ENCODE assay signal across 18 mouse cellular contexts in genomic region chr7:127270256-127270655, GRCm38 (mm10). TPM values are rescaled to one million over a fixed set of nuclear protein-coding genes. Genes with fewer than 3 reads are reported as not detected.
DNase-seq lines count a peak whose midpoint lies in the region; ATAC-seq and TF ChIP-seq lines count a peak whose summit lies in the region.
"Had no signal": no experiment of that assay in that cellular context is flagged by ENCODE, and none has a peak within 500 bp of the region (broad histone marks: within the 10 kb centered on the region; RNA-seq: fewer than 3 reads in every experiment).

No protein-coding gene starts in this region.

- H3K27ac ChIP-seq in kidney, adult 2 months (ENCODE audit: insufficient read depth, low read depth, low read length), result peak overlapping the region; percentile 13; the same call in 1 of the 2 replicates
- no peak overlapping the region for H3K27ac ChIP-seq in CH12.LX (ENCODE audit: insufficient read depth, low read depth)
- no peak overlapping the region for H3K27ac ChIP-seq in midbrain, embryonic 14.5 days (replicated peaks; ENCODE audit: low read depth, low read length)
- H3K27ac ChIP-seq: hindbrain, postnatal 0 days; kidney, postnatal 0 days; limb, embryonic 15.5 days had no signal

- peaks cover 6% of the 10 kb centered on the region; the same call in 1 of the 2 replicates for H3K36me3 ChIP-seq in kidney, adult 2 months (ENCODE audit: control insufficient read depth, insufficient read depth, low read length)
- H3K36me3 ChIP-seq in CH12.LX (replicated peaks in 1 of 2; ENCODE audit: control insufficient read depth in 1 of 2, insufficient read depth in 1 of 2, low read length in 1 of 2), result peaks cover 17 to 44% of the 10 kb centered on the region in 2 experiments
- peaks cover 18% of the 10 kb centered on the region for H3K36me3 ChIP-seq in midbrain, embryonic 14.5 days (ENCODE audit: control insufficient read depth, insufficient read depth, low read length)

- no peak for TF ChIP-seq EP300 in CH12.LX (IDR thresholded peaks at IDR 0.05; ENCODE audit: low read length)

- peaks cover 13% of the 10 kb centered on the region for H3K9me3 ChIP-seq in CH12.LX (replicated peaks; ENCODE audit: low read length)
- H3K9me3 ChIP-seq in midbrain, embryonic 14.5 days (ENCODE audit: control insufficient read depth, low read length), result peaks cover 4% of the 10 kb centered on the region; the same call in 1 of the 2 replicates
- H3K9me3 ChIP-seq: limb, embryonic 15.5 days had no signal

- peak overlapping the region; percentile 98; the same call in 1 of the 2 replicates for H3K4me2 ChIP-seq in CH12.LX (ENCODE audit: insufficient read depth, low read depth, poor library complexity, severe bottlenecking)
- no peak overlapping the region for H3K4me2 ChIP-seq in midbrain, embryonic 14.5 days (ENCODE audit: low read length)
- H3K4me2 ChIP-seq: limb, embryonic 15.5 days had no signal

- peaks cover 33% of the 10 kb centered on the region for H3K79me2 ChIP-seq in CH12.LX (replicated peaks; ENCODE audit: control insufficient read depth, extremely low read depth, insufficient read depth, poor library complexity, severe bottlenecking)

- no peak for TF ChIP-seq RAD21 in CH12.LX (IDR thresholded peaks at IDR 0.05; ENCODE audit: low read depth, low read length)

- dilution Hi-C loops in CH12.LX (cut with MboI; ENCODE audit: extremely low pct_ligation_motif_present, extremely low pct_unique_long_range_greater_than_20kb, low sequenced_read_pairs), result no loop called here

- no peak overlapping the region for H3K9ac ChIP-seq in CH12.LX (ENCODE audit: insufficient read depth, low read depth)
- H3K9ac ChIP-seq in midbrain, embryonic 14.5 days (replicated peaks; ENCODE audit: low read length), result no peak overlapping the region
- H3K9ac ChIP-seq: limb, embryonic 15.5 days had no signal

- TF ChIP-seq CTCF in kidney, adult 2 months (conservative IDR thresholded peaks at IDR 0.05; ENCODE audit: insufficient read depth, insufficient read length, low read depth, low read length), result 0 out of 2 replicates have a peak, but pooled peaks have one; percentile 2
- TF ChIP-seq CTCF in CH12.LX (conservative IDR thresholded peaks at IDR 0.05 in 1 of 2, IDR thresholded peaks at IDR 0.05 in 1 of 2; ENCODE audit: low read depth in 2 of 2, low read length in 2 of 2), result no peak

- in situ Hi-C loops in CH12.LX (cut with MboI; ENCODE audit: low pct_ligation_motif_present, low pct_unique_long_range_greater_than_20kb, low sequenced_read_pairs), result no loop called here

- no peak overlapping the region for H3K4me3 ChIP-seq in kidney, adult 2 months (ENCODE audit: insufficient read depth, low read depth, low read length)
- H3K4me3 ChIP-seq in CH12.LX (replicated peaks in 1 of 3; ENCODE audit: low read depth in 2 of 3, low read length in 2 of 3, poor library complexity in 1 of 3), result no peak overlapping the region
- H3K4me3 ChIP-seq in midbrain, embryonic 14.5 days (replicated peaks; ENCODE audit: low read depth, low read length), result no peak overlapping the region
- H3K4me3 ChIP-seq: limb, embryonic 15.5 days had no signal

- no peak for TF ChIP-seq POLR2A in kidney, adult 2 months (IDR thresholded peaks at IDR 0.05; ENCODE audit: low read depth, low read length)
- peak; percentile 10; the same call in 1 of the 2 replicates for TF ChIP-seq POLR2A in CH12.LX (IDR thresholded peaks at IDR 0.05; ENCODE audit: low read depth, low read length)

- WGBS in kidney, adult 2 months, result 56% methylated on average over 2 of the region's 2 CpGs
- WGBS in midbrain, embryonic 14.5 days, result 96% methylated on average over 2 of the region's 2 CpGs

- peaks cover 5% of the 10 kb centered on the region; the same call in 1 of the 2 replicates for H3K4me1 ChIP-seq in kidney, adult 2 months (ENCODE audit: control insufficient read depth, insufficient read depth, low read length)
- peaks cover 0 to 26% of the 10 kb centered on the region in 2 experiments; a peak in 2 of 4 replicates for H3K4me1 ChIP-seq in CH12.LX (ENCODE audit: control insufficient read depth in 1 of 2, insufficient read depth in 2 of 2)
- H3K4me1 ChIP-seq in midbrain, embryonic 14.5 days (ENCODE audit: control insufficient read depth, insufficient read depth, low read length), result peaks cover 11% of the 10 kb centered on the region

- ATAC-seq in neutrophil, adult 5-6 weeks (ENCODE audit: extremely low read depth, insufficient number of reproducible peaks, low FRiP score, poor library complexity, severe bottlenecking), result peak; percentile 70
- ATAC-seq in midbrain, embryonic 14.5 days (ENCODE audit: low FRiP score, low TSS enrichment), result no peak
- ATAC-seq: hindbrain, postnatal 0 days; midbrain, embryonic 16.5 days had no signal

- no peaks in the 10 kb centered on the region for H3K27me3 ChIP-seq in kidney, adult 2 months (replicated peaks; ENCODE audit: control insufficient read depth, insufficient read depth, low read length)
- H3K27me3 ChIP-seq in CH12.LX (replicated peaks), result no peaks in the 10 kb centered on the region
- H3K27me3 ChIP-seq in midbrain, embryonic 14.5 days (ENCODE audit: control insufficient read depth, insufficient read depth, low read length), result no peaks in the 10 kb centered on the region
- H3K27me3 ChIP-seq: limb, embryonic 15.5 days had no signal

- peak; percentile 13 for DNase-seq in kidney, adult 2 months
- DNase-seq in kidney, postnatal 4 days, result no peak
- no peak for DNase-seq in CH12.LX (ENCODE audit: extremely low read depth)
- DNase-seq in fibroblast of lung, adult 2 months (ENCODE audit: low read depth), result peak; percentile 73
- no peak for DNase-seq in thymus, postnatal 10 days (ENCODE audit: low spot score in 2 of 2)
- no peak for DNase-seq in midbrain, embryonic 14.5 days
- no peak for DNase-seq in left cerebral cortex, adult 8-10 months (ENCODE audit: low spot score in 2 of 2)
- DNase-seq: B cell, adult 2 months; cerebellum, postnatal 25 days; gastrocnemius, postnatal 14 days; heart, postnatal 36 days; lung, postnatal 4 days; thymus, postnatal 14 days had no signal

TF ChIP-seq in CH12.LX, 34 proteins besides CTCF, POLR2A, EP300 and RAD21 (continues in another document):
- TF ChIP-seq MAZ (IDR thresholded peaks at IDR 0.05; ENCODE audit: low read depth, low read length) (no peak), TCF12 (IDR thresholded peaks at IDR 0.05; ENCODE audit: low read depth, low read length) (no peak), PAX5 (IDR thresholded peaks at IDR 0.05; ENCODE audit: low read length) (no peak), MEF2A (IDR thresholded peaks at IDR 0.05; ENCODE audit: borderline replicate concordance, low read depth, low read length) (no peak), USF1 (IDR thresholded peaks at IDR 0.05; ENCODE audit: low read depth, low read length) (no peak), SIN3A (IDR thresholded peaks at IDR 0.05; ENCODE audit: low read length) (no peak), GABPA (IDR thresholded peaks at IDR 0.05; ENCODE audit: insufficient replicate concordance, low read depth, low read length) (no peak), USF2 (conservative IDR thresholded peaks at IDR 0.05; ENCODE audit: low read depth, low read length) (no peak), MAX (IDR thresholded peaks at IDR 0.05; ENCODE audit: low read length) (no peak), ZC3H11A (IDR thresholded peaks at IDR 0.05; ENCODE audit: low read depth, low read length) (no peak), HCFC1 (IDR thresholded peaks at IDR 0.05; ENCODE audit: low read depth, low read length) (no peak), JUN (IDR thresholded peaks at IDR 0.05; ENCODE audit: insufficient read depth, low read depth, low read length) (no peak), JUND (conservative IDR thresholded peaks at IDR 0.05; ENCODE audit: low read depth, low read length) (no peak)

RNA-seq across cellular contexts. Expression of gene Sephs2, which starts 3.6 kb away (rescaled TPM):
- 153 and 156 TPM in 2 replicates for polyA plus RNA-seq in kidney, adult 2 months (2012; rRNA removed)
- 209 and 215 TPM in 2 replicates for total RNA-seq in CH12.LX (2012; rRNA removed)
- 203 and 223 TPM in 2 replicates for total RNA-seq in CH12.LX (2014; rRNA removed)
- polyA plus RNA-seq in CH12.LX (2012; ENCODE audit: insufficient read length, low read depth), result 158 and 159 TPM in 2 replicates
- 193 and 208 TPM in 2 replicates for total RNA-seq in neutrophil, adult 5-6 weeks (2017)
- 77.6 and 78.4 TPM in 2 replicates for polyA plus RNA-seq in midbrain, embryonic 14.5 days (2014; fragmentation: Nextera tagmentation; extraction: Ambion mirVana)
- 10 to 100 TPM; 36.1 to 40.8 (median 38.1) TPM for total RNA-seq in left cerebral cortex, adult 8-10 months (2022)

RNA-seq across cellular contexts. Expression of gene Dctpp1, which starts 9.7 kb away (rescaled TPM):
- polyA plus RNA-seq in kidney, adult 2 months (2012; rRNA removed), result 68.9 and 70.5 TPM in 2 replicates
- total RNA-seq in CH12.LX (2012; rRNA removed) (296 and 352 TPM in 2 replicates), CH12.LX (2014; rRNA removed) (197 and 221 TPM in 2 replicates)
- polyA plus RNA-seq in CH12.LX (2012; ENCODE audit: insufficient read length, low read depth), result 197 and 210 TPM in 2 replicates
- 6.8 and 8.0 TPM in 2 replicates for total RNA-seq in neutrophil, adult 5-6 weeks (2017)
- 125 and 134 TPM in 2 replicates for polyA plus RNA-seq in midbrain, embryonic 14.5 days (2014; fragmentation: Nextera tagmentation; extraction: Ambion mirVana)
- total RNA-seq in left cerebral cortex, adult 8-10 months (2022), result 10 to 100 TPM; 24.3 to 28.3 (median 26.0) TPM

RNA-seq across cellular contexts. Expression of gene Itgal, which starts 25.8 kb away (rescaled TPM):
- polyA plus RNA-seq in kidney, adult 2 months (2012; rRNA removed), result 2.9 and 7.2 TPM in 2 replicates
- total RNA-seq in CH12.LX (2012; rRNA removed) (49.1 and 69.0 TPM in 2 replicates), CH12.LX (2014; rRNA removed) (36.7 and 43.9 TPM in 2 replicates)
- polyA plus RNA-seq in CH12.LX (2012; ENCODE audit: insufficient read length, low read depth), result 164 and 177 TPM in 2 replicates
- 144 and 148 TPM in 2 replicates for total RNA-seq in neutrophil, adult 5-6 weeks (2017)
- polyA plus RNA-seq in midbrain, embryonic 14.5 days (2014; fragmentation: Nextera tagmentation; extraction: Ambion mirVana), result 0.22 and 0.39 TPM in 2 replicates
- under 1 TPM; 0.44 to 0.91 (median 0.83) TPM for total RNA-seq in left cerebral cortex, adult 8-10 months (2022)
- total RNA-seq: hindbrain, postnatal 0 days had no signal

RNA-seq across cellular contexts. Expression of gene Zfp771, which starts 26.2 kb away (rescaled TPM):
- polyA plus RNA-seq in kidney, adult 2 months (2012; rRNA removed), result 48.4 and 85.5 TPM in 2 replicates
- 26.5 and 29.8 TPM in 2 replicates for total RNA-seq in CH12.LX (2012; rRNA removed)
- 23.9 and 27.0 TPM in 2 replicates for total RNA-seq in CH12.LX (2014; rRNA removed)
- polyA plus RNA-seq in CH12.LX (2012; ENCODE audit: insufficient read length, low read depth), result 34.7 and 35.5 TPM in 2 replicates
- total RNA-seq in neutrophil, adult 5-6 weeks (2017), result 6.1 and 7.4 TPM in 2 replicates
- 55.2 and 71.2 TPM in 2 replicates for polyA plus RNA-seq in midbrain, embryonic 14.5 days (2014; fragmentation: Nextera tagmentation; extraction: Ambion mirVana)
- 10 to 100 TPM; 49.5 to 55.5 (median 53.6) TPM for total RNA-seq in left cerebral cortex, adult 8-10 months (2022)

RNA-seq across cellular contexts. Expression of gene Sept1, which starts 37.3 kb away (rescaled TPM):
- polyA plus RNA-seq in kidney, adult 2 months (2012; rRNA removed), result 24.1 and 38.4 TPM in 2 replicates
- 73.8 and 92.3 TPM in 2 replicates for total RNA-seq in CH12.LX (2012; rRNA removed)
- total RNA-seq in CH12.LX (2014; rRNA removed), result 42.1 and 42.7 TPM in 2 replicates
- 147 and 171 TPM in 2 replicates for polyA plus RNA-seq in CH12.LX (2012; ENCODE audit: insufficient read length, low read depth)
- total RNA-seq in neutrophil, adult 5-6 weeks (2017), result 189 and 198 TPM in 2 replicates
- 11.6 and 13.6 TPM in 2 replicates for polyA plus RNA-seq in midbrain, embryonic 14.5 days (2014; fragmentation: Nextera tagmentation; extraction: Ambion mirVana)
- total RNA-seq in left cerebral cortex, adult 8-10 months (2022), result 1 to 10 TPM; 3.1 to 7.1 (median 5.4) TPM

Comparison
In these comparisons a context has a peak if more than half of its experiments do, and no peak if none do; other contexts are left out.
1. DNase-seq: peak in kidney, adult 2 months (single experiment) and fibroblast of lung, adult 2 months (single experiment); none in kidney, postnatal 4 days (0 of 2), CH12.LX (single experiment), thymus, postnatal 10 days (0 of 2), midbrain, embryonic 14.5 days (single experiment) and left cerebral cortex, adult 8-10 months (0 of 2).
2. RNA of gene Dctpp1, which starts 9.7 kb away (total RNA-seq): 197 to 352 TPM in CH12.LX; 24.3 to 28.3 TPM in left cerebral cortex, adult 8-10 months and 6.8 to 8.0 TPM in neutrophil, adult 5-6 weeks; every median in the first group is over 4 times any median in the second.
3. RNA of gene Itgal, which starts 25.8 kb away (total RNA-seq): 144 to 148 TPM in neutrophil, adult 5-6 weeks and 36.7 to 69.0 TPM in CH12.LX; 0.44 to 0.91 TPM in left cerebral cortex, adult 8-10 months; every median in the first group is over 10 times any median in the second.